Mouse (Mus musculus): Measurements from ENCODE around the gene Psmc1. TPM values are rescaled to one million over a fixed set of nuclear protein-coding genes. Genes with fewer than 3 reads are reported as not detected.
A peak's percentile ranks its signal among the peaks of the same experiment; 100 is the strongest.

Gene Psmc1
- polyA plus RNA-seq, 1 experiment from 2014 or later, result 275 TPM

DNA sequence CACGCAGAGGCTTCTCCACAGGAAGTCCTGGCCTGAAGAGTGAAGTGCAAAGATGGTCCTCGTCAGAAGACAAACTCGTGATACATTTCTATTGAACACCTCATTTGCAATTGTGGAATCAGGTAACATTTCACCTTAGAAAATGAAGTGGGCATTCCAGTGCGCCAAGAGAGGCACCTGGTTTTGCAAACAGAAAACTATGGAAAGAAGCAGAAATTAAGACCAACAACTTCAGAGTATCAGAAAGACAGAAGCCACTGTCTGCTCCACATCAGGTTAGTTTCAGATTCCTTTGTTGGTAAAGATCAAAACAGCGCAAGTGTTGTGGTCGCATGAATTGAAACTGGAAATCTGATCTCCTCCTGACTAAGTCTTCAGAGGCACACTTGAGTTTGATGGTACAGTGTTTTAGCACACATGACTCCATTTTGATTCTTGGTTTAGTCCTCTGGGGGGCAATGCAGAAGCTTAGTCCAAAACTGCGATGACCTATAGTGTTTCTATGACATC lies 55.1 kb downstream of the Psmc1 start:
- Histone ChIP-seq H3K27me3 (replicated peaks; ENCODE audit: control insufficient read depth, insufficient read depth, low read length) (no peaks in the 10 kb centered on the region), H3K4me3 (replicated peaks; ENCODE audit: low read length) (no peak overlapping the region), H3K9ac (replicated peaks; ENCODE audit: low read depth, low read length) (no peak overlapping the region), H3K36me3 (ENCODE audit: control insufficient read depth, insufficient read depth) (no peaks in the 10 kb centered on the region), H3K4me1 (replicated peaks; ENCODE audit: control insufficient read depth, insufficient read depth, low read length) (peaks cover 16% of the 10 kb centered on the region), H3K4me2 (ENCODE audit: low read length) (no peak overlapping the region), H3K9me3 (ENCODE audit: control insufficient read depth, low read length) (no peaks in the 10 kb centered on the region), H3K27ac (ENCODE audit: low read length) (no peak overlapping the region)
- ATAC-seq, result no peak
- WGBS, result 80% methylated on average over 7 of the region's 7 CpGs

DNA sequence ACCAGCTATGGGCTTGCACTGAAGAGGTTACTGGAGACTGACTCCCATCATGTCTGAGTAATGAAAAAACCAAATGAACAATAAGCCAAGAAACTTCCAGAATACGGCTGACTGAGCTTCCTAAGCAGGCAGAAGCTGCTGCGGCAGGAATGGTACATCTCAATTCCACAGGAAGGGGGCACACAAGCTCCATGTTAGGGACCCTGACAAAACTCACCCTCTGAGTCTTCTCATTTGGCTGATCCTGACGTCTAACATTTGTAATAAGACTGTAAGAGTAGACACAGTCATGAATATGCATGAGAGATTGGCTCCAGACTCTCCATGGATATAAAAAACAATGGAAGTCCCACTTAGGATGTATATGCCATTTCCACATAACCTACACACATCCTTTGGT lies 56.2 kb downstream of the Psmc1 start:
- peak; percentile 91 for ATAC-seq
- H3K4me1 ChIP-seq (replicated peaks; ENCODE audit: control insufficient read depth, insufficient read depth, low read length), result peaks cover 16% of the 10 kb centered on the region
- no peaks in the 10 kb centered on the region for H3K36me3 ChIP-seq (ENCODE audit: control insufficient read depth, insufficient read depth)
- peak overlapping the region; percentile 57 for H3K27ac ChIP-seq (ENCODE audit: low read length)
- H3K9me3 ChIP-seq (ENCODE audit: control insufficient read depth, low read length), result no peaks in the 10 kb centered on the region
- H3K4me3 ChIP-seq (replicated peaks; ENCODE audit: low read length), result no peak overlapping the region
- WGBS, result 8% methylated on average over 3 of the region's 3 CpGs
- H3K9ac ChIP-seq (replicated peaks; ENCODE audit: low read depth, low read length), result no peak overlapping the region
- no peak overlapping the region for H3K4me2 ChIP-seq (ENCODE audit: low read length)
- H3K27me3 ChIP-seq (replicated peaks; ENCODE audit: control insufficient read depth, insufficient read depth, low read length), result no peaks in the 10 kb centered on the region

DNA sequence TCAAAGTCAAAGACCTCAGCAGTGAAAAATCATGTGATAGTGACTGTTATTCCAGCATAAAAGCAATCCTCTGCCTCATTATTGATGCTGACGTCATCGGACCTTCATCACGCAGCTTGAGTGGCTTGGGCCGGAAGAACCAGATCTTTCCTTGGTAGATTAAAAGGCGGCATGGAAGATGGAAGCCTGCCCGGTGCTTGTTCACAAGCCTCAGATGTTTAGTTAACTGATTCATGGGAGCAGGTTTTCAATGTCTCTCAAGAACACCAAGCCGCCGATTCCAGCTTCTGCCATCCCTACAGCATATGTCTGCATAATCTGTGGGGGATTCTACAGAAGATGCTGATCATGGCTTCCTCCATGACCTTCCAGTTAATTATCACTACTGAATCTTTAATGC lies 57.0 kb downstream of the Psmc1 start:
- Histone ChIP-seq H3K9ac (replicated peaks; ENCODE audit: low read depth, low read length) (no peak overlapping the region), H3K9me3 (ENCODE audit: control insufficient read depth, low read length) (no peaks in the 10 kb centered on the region), H3K4me3 (replicated peaks; ENCODE audit: low read length) (no peak overlapping the region), H3K27me3 (replicated peaks; ENCODE audit: control insufficient read depth, insufficient read depth, low read length) (no peaks in the 10 kb centered on the region), H3K36me3 (ENCODE audit: control insufficient read depth, insufficient read depth) (no peaks in the 10 kb centered on the region), H3K4me2 (ENCODE audit: low read length) (no peak overlapping the region), H3K4me1 (replicated peaks; ENCODE audit: control insufficient read depth, insufficient read depth, low read length) (peaks cover 16% of the 10 kb centered on the region), H3K27ac (ENCODE audit: low read length) (peak overlapping the region; percentile 57)
- WGBS, result 40% methylated on average over 8 of the region's 8 CpGs
- ATAC-seq, result 0 out of 2 replicates have a peak, but pooled peaks have one; percentile 16

DNA sequence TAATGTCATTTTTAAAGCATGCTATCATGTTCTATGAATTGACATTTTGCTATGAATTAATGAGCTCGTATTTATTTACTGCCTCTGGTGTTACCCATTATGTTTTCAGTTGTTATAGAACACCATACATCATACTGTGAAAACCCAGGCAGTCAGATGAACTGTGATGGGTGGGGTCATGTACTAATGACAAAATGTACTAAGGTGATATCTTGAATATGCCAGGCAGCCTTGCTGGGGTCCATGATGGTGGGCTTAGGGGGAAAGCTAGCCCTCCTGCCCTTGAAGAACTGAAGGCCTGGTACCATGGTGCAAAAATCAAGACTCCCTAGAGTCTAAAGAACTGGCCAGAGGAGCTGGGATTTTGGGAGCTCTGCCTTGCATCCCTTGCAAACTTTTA lies 57.5 kb downstream of the Psmc1 start:
- Histone ChIP-seq H3K9ac (replicated peaks; ENCODE audit: low read depth, low read length) (no peak overlapping the region), H3K9me3 (ENCODE audit: control insufficient read depth, low read length) (no peaks in the 10 kb centered on the region), H3K4me1 (replicated peaks; ENCODE audit: control insufficient read depth, insufficient read depth, low read length) (peaks cover 16% of the 10 kb centered on the region), H3K27me3 (replicated peaks; ENCODE audit: control insufficient read depth, insufficient read depth, low read length) (no peaks in the 10 kb centered on the region), H3K4me3 (replicated peaks; ENCODE audit: low read length) (no peak overlapping the region), H3K27ac (ENCODE audit: low read length) (peak overlapping the region; percentile 64), H3K4me2 (ENCODE audit: low read length) (no peak overlapping the region), H3K36me3 (ENCODE audit: control insufficient read depth, insufficient read depth) (no peaks in the 10 kb centered on the region)
- WGBS, result 69% methylated on average over 1 of the region's 1 CpGs
- no peak for ATAC-seq

DNA sequence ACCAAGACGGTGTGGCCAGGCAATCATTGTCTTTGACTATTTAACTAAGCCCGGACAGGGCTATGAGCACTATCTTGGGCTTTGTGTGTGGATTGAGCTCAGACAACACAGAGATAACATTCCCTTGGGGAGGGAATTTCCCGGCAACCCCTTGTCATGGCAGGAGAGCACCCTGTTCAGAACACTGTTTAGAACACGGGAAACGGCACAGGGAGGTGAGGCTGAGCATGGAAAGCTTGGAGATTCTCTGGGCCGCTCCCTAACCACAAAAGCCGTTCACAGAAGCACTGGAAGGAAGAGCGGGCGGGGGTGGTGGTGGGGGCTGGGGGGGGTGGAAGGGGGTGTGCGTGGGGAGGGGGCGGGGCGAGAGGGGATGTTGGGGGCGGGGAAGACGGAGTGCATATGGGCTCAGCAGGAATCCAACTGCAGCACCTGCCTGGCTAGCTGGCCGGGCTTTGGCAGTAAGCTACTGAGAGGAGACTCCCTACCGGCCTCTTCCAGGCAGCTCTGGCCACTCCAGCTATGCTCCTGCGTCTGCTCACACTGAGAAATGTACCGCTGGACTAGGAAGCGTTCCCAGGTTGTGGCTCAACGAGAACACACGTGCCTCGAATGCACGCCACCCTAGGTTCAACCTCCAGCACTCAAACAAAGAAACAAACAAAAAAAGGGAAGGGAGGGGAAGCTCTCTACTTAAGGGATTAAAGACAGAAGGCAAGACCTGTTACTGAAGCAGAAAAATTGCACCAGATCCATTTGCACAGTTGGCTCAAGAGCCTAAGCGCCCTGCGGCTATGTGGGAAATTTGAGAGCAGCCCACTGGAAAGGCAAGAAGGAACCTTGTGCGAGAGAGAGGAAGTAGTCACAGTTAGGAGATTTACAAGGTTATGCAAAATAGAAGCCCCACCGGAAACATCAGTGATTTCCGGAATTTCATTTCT lies 58.2 kb downstream of the Psmc1 start:
- H3K27me3 ChIP-seq (replicated peaks; ENCODE audit: control insufficient read depth, insufficient read depth, low read length), result no peaks in the 10 kb centered on the region
- peak overlapping the region; percentile 27 for H3K4me3 ChIP-seq (replicated peaks; ENCODE audit: low read length)
- WGBS, result 8% methylated on average over 25 of the region's 28 CpGs
- no peaks in the 10 kb centered on the region for H3K9me3 ChIP-seq (ENCODE audit: control insufficient read depth, low read length)
- H3K4me1 ChIP-seq (replicated peaks; ENCODE audit: control insufficient read depth, insufficient read depth, low read length), result peaks cover 16% of the 10 kb centered on the region
- peak overlapping the region; percentile 53 for H3K4me2 ChIP-seq (ENCODE audit: low read length)
- ATAC-seq, result peak; percentile 57
- H3K9ac ChIP-seq (replicated peaks; ENCODE audit: low read depth, low read length), result peak overlapping the region; percentile 55
- H3K36me3 ChIP-seq (ENCODE audit: control insufficient read depth, insufficient read depth), result no peaks in the 10 kb centered on the region
- H3K27ac ChIP-seq (ENCODE audit: low read length), result peak overlapping the region; percentile 84

DNA sequence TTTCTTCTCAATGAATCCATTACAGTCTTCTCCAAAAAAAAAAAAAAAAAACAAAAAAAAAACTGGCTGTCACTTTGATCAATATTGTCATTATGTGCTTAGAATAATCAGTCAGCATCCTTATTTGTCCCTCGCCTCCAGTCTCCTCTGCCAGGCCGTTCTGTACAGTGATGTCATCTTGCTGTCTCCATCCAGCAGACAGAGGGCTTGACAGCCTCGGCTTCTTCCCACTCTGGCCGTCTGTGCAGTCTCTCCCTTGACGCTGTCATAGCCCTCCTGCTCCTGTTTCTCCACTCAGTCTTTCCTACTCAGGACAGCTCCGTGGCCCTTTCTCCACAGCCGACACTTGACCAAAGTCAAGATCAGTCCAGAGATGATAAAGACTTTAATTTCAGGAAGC lies 62.5 kb downstream of the Psmc1 start:
- H3K4me3 ChIP-seq (replicated peaks; ENCODE audit: low read length), result no peak overlapping the region
- H3K9ac ChIP-seq (replicated peaks; ENCODE audit: low read depth, low read length), result no peak overlapping the region
- no peak overlapping the region for H3K4me2 ChIP-seq (ENCODE audit: low read length)
- no peaks in the 10 kb centered on the region for H3K9me3 ChIP-seq (ENCODE audit: control insufficient read depth, low read length)
- H3K36me3 ChIP-seq (ENCODE audit: control insufficient read depth, insufficient read depth), result no peaks in the 10 kb centered on the region
- H3K27me3 ChIP-seq (replicated peaks; ENCODE audit: control insufficient read depth, insufficient read depth, low read length), result no peaks in the 10 kb centered on the region
- H3K27ac ChIP-seq (ENCODE audit: low read length), result no peak overlapping the region
- ATAC-seq, result no peak
- H3K4me1 ChIP-seq (replicated peaks; ENCODE audit: control insufficient read depth, insufficient read depth, low read length), result peaks cover 10% of the 10 kb centered on the region
- WGBS, result 76% methylated on average over 7 of the region's 7 CpGs

Other genes with a start within 250 kb of the Psmc1 start
- gene Efcab11, start 225.7 kb upstream of the Psmc1 start, polyA plus RNA-seq (2015; fragmentation: Nextera tagmentation; extraction: Ambion mirVana), result 7.1 and 9.8 TPM in 2 replicates
- gene Tdp1, start 225.6 kb upstream of the Psmc1 start, polyA plus RNA-seq (2015; fragmentation: Nextera tagmentation; extraction: Ambion mirVana), result 73.7 and 75.1 TPM in 2 replicates
- gene Kcnk13, start 145.7 kb upstream of the Psmc1 start, polyA plus RNA-seq (2015; fragmentation: Nextera tagmentation; extraction: Ambion mirVana), result 0.90 and 1.3 TPM in 2 replicates
- gene Nrde2, start 49.5 kb downstream of the Psmc1 start, polyA plus RNA-seq (2015; fragmentation: Nextera tagmentation; extraction: Ambion mirVana), result 15.7 and 16.8 TPM in 2 replicates
- gene Calm1, start 89.3 kb downstream of the Psmc1 start, polyA plus RNA-seq (2015; fragmentation: Nextera tagmentation; extraction: Ambion mirVana), result 2,124 and 2,140 TPM in 2 replicates